Mouse (Mus musculus): ENCODE measurements around the gene Gdpgp1. TPM values are rescaled to one million over a fixed set of nuclear protein-coding genes. Genes with fewer than 3 reads are reported as not detected.
A peak's percentile ranks its signal among the peaks of the same experiment; 100 is the strongest.

Gdpgp1 gene
- 4.5 and 5.3 TPM in 2 replicates for polyA plus RNA-seq (2015; fragmentation: Nextera tagmentation; extraction: Ambion mirVana)

DNA sequence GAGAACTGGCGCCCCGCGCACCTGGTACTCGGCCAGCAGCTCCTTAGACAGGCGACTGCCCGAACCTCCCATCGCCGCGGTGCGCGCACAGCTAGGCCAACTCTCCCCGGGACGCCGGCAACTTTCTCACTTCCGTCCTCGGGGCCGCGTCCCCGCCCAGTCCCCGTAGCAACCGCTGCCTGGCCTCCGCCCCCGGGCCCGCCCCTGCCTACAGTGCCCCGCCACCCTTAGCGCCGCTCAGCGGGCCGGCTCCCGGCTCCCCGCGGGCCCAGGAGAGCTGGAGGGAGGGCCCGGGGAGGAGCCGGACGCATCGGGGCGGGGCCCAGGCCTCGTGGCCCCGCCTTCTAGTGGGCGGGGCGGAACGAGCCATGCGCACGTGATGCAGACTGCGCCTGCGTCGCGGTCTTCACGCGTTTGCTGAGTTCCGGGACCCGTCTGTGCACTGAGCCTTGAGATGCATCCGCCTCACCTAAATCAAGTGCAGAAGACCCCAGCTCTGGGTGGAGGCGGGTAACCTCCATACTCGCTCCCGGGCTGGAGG, at the start of gene Gdpgp1, which contains the start of gene Cib1:
Gdpgp1 (plus strand) TSS at position 377 of the 541 bp plus-strand sequence.
Cib1 (minus strand) TSS at position 325 of the 541 bp plus-strand sequence.
- Histone ChIP-seq H3K27me3 (replicated peaks) (0 out of 2 replicates have a peak, but pooled peaks cover 7% of the 10 kb centered on the region), H3K4me1 (peaks cover 28% of the 10 kb centered on the region), H3K9me3 (no peaks in the 10 kb centered on the region), H3K4me2 (peak within 1 kb of the TSS; percentile 84), H3K9ac (peak within 1 kb of the TSS; percentile 65), H3K36me3 (replicated peaks) (no peaks in the 10 kb centered on the region), H3K27ac (peak within 1 kb of the TSS; percentile 69), H3K4me3 (peak within 1 kb of the TSS; percentile 88)
- 1% methylated on average over 56 of the region's 56 CpGs for WGBS
- ATAC-seq (replicated peaks), result peak; percentile 94

DNA sequence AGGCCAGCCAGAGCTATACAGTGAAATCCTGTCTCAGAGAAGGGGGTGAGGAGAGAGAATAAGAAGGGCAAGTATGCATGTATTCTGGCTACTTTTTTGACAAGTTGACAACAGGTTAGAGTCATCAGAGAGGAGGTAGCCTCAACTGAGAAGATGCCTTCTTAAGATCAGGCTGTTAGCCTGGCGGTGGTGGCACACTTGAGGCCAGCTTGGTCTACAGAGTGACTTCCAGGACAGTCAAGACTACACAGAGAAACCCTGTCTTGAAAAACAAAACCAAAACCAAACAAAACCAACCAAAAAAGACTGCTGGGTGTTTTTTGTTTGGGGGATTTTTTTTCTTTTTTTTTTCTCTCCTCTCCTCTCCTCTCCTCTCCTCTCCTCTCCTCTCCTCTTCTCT, 49.2 kb upstream of the Gdpgp1 start:
- no peaks in the 10 kb centered on the region for H3K27me3 ChIP-seq (replicated peaks)
- H3K4me1 ChIP-seq, result peaks cover 21% of the 10 kb centered on the region
- H3K9me3 ChIP-seq, result no peaks in the 10 kb centered on the region
- no peaks in the 10 kb centered on the region for H3K36me3 ChIP-seq (replicated peaks)
- WGBS, result 94% methylated on average over 1 of the region's 1 CpGs
- no peak overlapping the region for H3K27ac ChIP-seq
- H3K9ac ChIP-seq, result no peak overlapping the region
- no peak overlapping the region for H3K4me3 ChIP-seq
- ATAC-seq (replicated peaks), result no peak
- H3K4me2 ChIP-seq, result no peak overlapping the region

DNA sequence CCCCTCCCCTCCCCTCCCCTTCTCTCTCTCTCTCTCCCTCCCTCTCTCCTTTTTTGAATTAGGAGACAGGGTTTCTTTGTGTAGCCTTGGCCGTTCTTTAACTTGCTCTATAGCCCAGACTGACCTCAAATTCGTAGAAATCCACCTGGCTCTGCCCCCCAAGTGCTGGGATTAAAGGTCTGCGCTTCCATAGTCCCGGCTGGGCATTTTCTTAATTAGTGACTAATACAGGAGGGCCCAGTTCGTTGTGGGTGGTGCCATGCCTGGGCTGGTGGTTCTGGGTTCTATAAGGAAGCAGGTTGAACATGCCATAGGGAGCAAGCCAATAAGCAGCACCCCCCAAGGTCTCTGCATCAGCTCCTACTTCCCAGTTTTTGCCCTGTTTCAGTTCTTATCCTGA, 48.7 kb upstream of the Gdpgp1 start:
- Histone ChIP-seq H3K27ac (no peak overlapping the region), H3K4me3 (no peak overlapping the region), H3K9me3 (no peaks in the 10 kb centered on the region), H3K4me2 (no peak overlapping the region), H3K36me3 (replicated peaks) (no peaks in the 10 kb centered on the region), H3K4me1 (peaks cover 26% of the 10 kb centered on the region), H3K9ac (no peak overlapping the region), H3K27me3 (replicated peaks) (no peaks in the 10 kb centered on the region)
- 55% methylated on average over 4 of the region's 5 CpGs for WGBS
- ATAC-seq (replicated peaks), result no peak

- no peak for ATAC-seq (replicated peaks)
- no peaks in the 10 kb centered on the region for H3K27me3 ChIP-seq (replicated peaks)
- no peaks in the 10 kb centered on the region for H3K9me3 ChIP-seq
- WGBS, result 82% methylated on average over 4 of the region's 4 CpGs
- no peak overlapping the region for H3K4me3 ChIP-seq
- H3K9ac ChIP-seq, result no peak overlapping the region
- no peaks in the 10 kb centered on the region for H3K36me3 ChIP-seq (replicated peaks)
- peaks cover 32% of the 10 kb centered on the region for H3K4me1 ChIP-seq
- no peak overlapping the region for H3K27ac ChIP-seq
- H3K4me2 ChIP-seq, result no peak overlapping the region
Measured at GRCm38 (mm10) chr7:80184551-80184950, 48.1 kb upstream of the Gdpgp1 start.

GRCm38 (mm10) chr7:80184968-80185367, 47.7 kb upstream of the Gdpgp1 start:
- 65% methylated on average over 6 of the region's 6 CpGs for WGBS
- no peak overlapping the region for H3K27ac ChIP-seq

DNA sequence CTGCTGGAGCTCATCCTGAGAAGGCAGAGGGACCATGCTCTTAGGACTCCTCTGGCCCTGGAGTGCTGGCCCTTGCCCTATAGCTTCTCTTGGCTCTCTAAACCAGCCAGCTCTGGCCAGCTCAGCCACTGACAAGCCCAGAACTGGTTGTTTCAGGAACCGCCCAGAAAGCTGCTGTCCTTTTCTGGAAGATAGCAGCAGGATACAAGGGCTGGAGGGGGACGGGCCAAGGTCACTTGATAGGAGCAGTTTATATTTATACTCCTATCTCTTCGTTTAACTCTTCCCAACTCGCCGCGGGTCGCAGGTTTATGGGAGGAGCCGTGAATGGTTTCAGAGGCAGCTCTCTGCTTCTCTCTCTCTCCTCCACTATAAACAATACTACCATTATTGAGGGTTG, 46.6 kb upstream of the Gdpgp1 start:
- ATAC-seq (replicated peaks), result no peak
- Histone ChIP-seq H3K9me3 (no peaks in the 10 kb centered on the region), H3K4me1 (peaks cover 34% of the 10 kb centered on the region), H3K27ac (peak overlapping the region; percentile 84), H3K36me3 (replicated peaks) (no peaks in the 10 kb centered on the region), H3K27me3 (replicated peaks) (no peaks in the 10 kb centered on the region), H3K9ac (peak overlapping the region; percentile 50; the same call in 1 of the 2 replicates), H3K4me3 (peak overlapping the region; percentile 53), H3K4me2 (peak overlapping the region; percentile 72)
- WGBS, result 22% methylated on average over 8 of the region's 8 CpGs

More at GRCm38 (mm10) chr7:80184968-80185367, 47.7 kb upstream of the Gdpgp1 start:
- Histone ChIP-seq H3K4me2 (no peak overlapping the region), H3K4me3 (no peak overlapping the region), H3K4me1 (peaks cover 34% of the 10 kb centered on the region), H3K9me3 (no peaks in the 10 kb centered on the region), H3K27me3 (replicated peaks) (no peaks in the 10 kb centered on the region), H3K9ac (no peak overlapping the region), H3K36me3 (replicated peaks) (no peaks in the 10 kb centered on the region)
- ATAC-seq (replicated peaks), result no peak

GRCm38 (mm10) chr7:80186531-80187296, 46.0 kb upstream of the Gdpgp1 start, which contains the start of gene Sema4b:
Gene Sema4b (plus strand): TSS chr7:80186841.
- H3K9ac ChIP-seq, result peak within 1 kb of the TSS; percentile 50
- H3K27me3 ChIP-seq (replicated peaks), result no peaks in the 10 kb centered on the region
- peak within 1 kb of the TSS; percentile 53 for H3K4me3 ChIP-seq
- H3K27ac ChIP-seq, result peak within 1 kb of the TSS; percentile 84
- peak within 1 kb of the TSS; percentile 72 for H3K4me2 ChIP-seq
- H3K4me1 ChIP-seq, result peaks cover 41% of the 10 kb centered on the region
- H3K36me3 ChIP-seq (replicated peaks), result no peaks in the 10 kb centered on the region
- peak; percentile 96 for ATAC-seq (replicated peaks)
- H3K9me3 ChIP-seq, result no peaks in the 10 kb centered on the region
- under 1% methylated on average over 50 of the region's 51 CpGs for WGBS

- no peaks in the 10 kb centered on the region for H3K27me3 ChIP-seq (replicated peaks)
- peak overlapping the region; percentile 50 for H3K9ac ChIP-seq
- peaks cover 49% of the 10 kb centered on the region for H3K4me1 ChIP-seq
- peak overlapping the region; percentile 72 for H3K4me2 ChIP-seq
- WGBS, result 24% methylated on average over 12 of the region's 12 CpGs
- no peaks in the 10 kb centered on the region for H3K9me3 ChIP-seq
- peak overlapping the region; percentile 53 for H3K4me3 ChIP-seq
- no peaks in the 10 kb centered on the region for H3K36me3 ChIP-seq (replicated peaks)
- no peak; the same call in 1 of the 2 replicates for ATAC-seq (replicated peaks)
- H3K27ac ChIP-seq, result peak overlapping the region; percentile 84
Measured at GRCm38 (mm10) chr7:80187501-80187900, 45.2 kb upstream of the Gdpgp1 start.

DNA sequence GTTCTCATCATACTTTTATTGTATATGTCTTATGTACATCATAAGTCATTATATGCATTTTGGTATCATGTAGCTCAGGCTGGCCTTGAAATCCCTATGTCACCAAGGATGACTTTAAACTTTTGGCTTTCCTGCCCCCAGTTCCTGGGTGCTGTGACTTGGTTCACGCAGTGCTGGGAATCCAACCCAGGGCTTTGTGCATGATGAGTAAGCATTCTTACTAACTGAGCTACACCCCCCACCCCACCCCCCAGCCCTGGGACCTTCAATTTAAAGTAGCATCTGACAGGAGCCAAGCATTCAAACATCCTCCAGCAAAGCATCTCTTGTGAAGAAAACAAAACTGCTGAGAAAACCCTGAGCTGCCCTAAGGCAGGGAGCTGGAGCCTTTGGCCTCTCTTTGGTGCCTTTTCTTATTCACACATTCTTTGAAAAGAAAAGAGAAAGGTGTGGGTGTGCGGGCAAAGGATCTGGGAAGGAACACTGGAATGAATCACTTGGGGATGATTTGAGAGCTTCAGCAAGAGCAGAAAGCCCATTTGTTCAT, 44.0 kb upstream of the Gdpgp1 start:
- ATAC-seq (replicated peaks), result no peak
- H3K9ac ChIP-seq, result no peak overlapping the region
- H3K27ac ChIP-seq, result peak overlapping the region; percentile 55; the same call in 1 of the 2 replicates
- 0 out of 2 replicates have a peak overlapping the region, but pooled peaks have one; percentile 10 for H3K4me2 ChIP-seq
- no peak overlapping the region for H3K4me3 ChIP-seq
- H3K9me3 ChIP-seq, result no peaks in the 10 kb centered on the region
- 68% methylated on average over 2 of the region's 2 CpGs for WGBS
- peaks cover 58% of the 10 kb centered on the region for H3K4me1 ChIP-seq
- no peaks in the 10 kb centered on the region for H3K36me3 ChIP-seq (replicated peaks)
- H3K27me3 ChIP-seq (replicated peaks), result no peaks in the 10 kb centered on the region

GRCm38 (mm10) chr7:80189147-80189933, 43.3 kb upstream of the Gdpgp1 start:
- Histone ChIP-seq H3K27me3 (replicated peaks) (no peaks in the 10 kb centered on the region), H3K27ac (peak overlapping the region; percentile 55), H3K9me3 (no peaks in the 10 kb centered on the region), H3K4me3 (no peak overlapping the region), H3K36me3 (replicated peaks) (no peaks in the 10 kb centered on the region), H3K9ac (no peak overlapping the region), H3K4me1 (peaks cover 65% of the 10 kb centered on the region), H3K4me2 (0 out of 2 replicates have a peak overlapping the region, but pooled peaks have one; percentile 10)
- ATAC-seq (replicated peaks), result no peak
- WGBS, result 43% methylated on average over 11 of the region's 11 CpGs

GRCm38 (mm10) chr7:80191455-80191854, 41.2 kb upstream of the Gdpgp1 start:
- H3K27ac ChIP-seq, result peak overlapping the region; percentile 64
- no peaks in the 10 kb centered on the region for H3K27me3 ChIP-seq (replicated peaks)
- no peak overlapping the region for H3K9ac ChIP-seq
- 50% methylated on average over 5 of the region's 5 CpGs for WGBS
- H3K4me3 ChIP-seq, result no peak overlapping the region
- no peaks in the 10 kb centered on the region for H3K9me3 ChIP-seq
- H3K36me3 ChIP-seq (replicated peaks), result no peaks in the 10 kb centered on the region
- ATAC-seq (replicated peaks), result no peak
- peaks cover 63% of the 10 kb centered on the region for H3K4me1 ChIP-seq
- no peak overlapping the region for H3K4me2 ChIP-seq

Measured in midbrain, embryonic 15.5 days (tissue).